Mouse (Mus musculus) olfactory bulb, adult 2 months (tissue): ENCODE measurements around the gene Kcnj2.

Source experiments
- CTCF ChIP-seq: fragments of 200-500 bp; IDR thresholded peaks from 2 replicates; pipeline ENCODE4 v1.5.1; 2012; ENCODE audit warnings: low read depth, mild to moderate bottlenecking, low read length, moderate library complexity; ENCODE audit not compliant: insufficient read depth
- POLR2A ChIP-seq: fragments of 200-500 bp; IDR thresholded peaks from 2 replicates; pipeline ENCODE4 v1.6.1; 2012; ENCODE audit warnings: mild to moderate bottlenecking, low read depth, low read length, moderate library complexity; ENCODE audit not compliant: insufficient read depth

DNA sequence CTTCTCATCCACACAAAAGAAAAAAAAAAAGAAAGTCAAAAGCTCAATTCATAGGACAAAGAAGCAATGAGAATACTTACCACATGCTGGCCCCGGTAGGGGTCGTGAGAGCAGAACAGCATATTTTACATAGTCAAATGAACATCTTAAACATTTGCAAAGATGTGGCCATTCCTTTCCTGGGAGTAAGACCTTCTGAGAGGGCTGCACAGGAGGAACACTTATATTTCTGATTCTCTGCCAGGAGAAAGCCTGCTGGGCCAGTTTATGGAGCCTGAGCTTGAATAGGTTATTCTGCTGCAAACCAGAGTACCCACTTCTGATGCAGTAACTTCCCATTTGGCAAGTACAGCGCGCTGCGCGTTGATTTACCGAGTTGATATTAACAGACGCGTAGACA is 55.5 kb downstream of the Kcnj2 start:
- TF ChIP-seq CTCF (no peak), POLR2A (no peak)
